Mouse (Mus musculus): Measurements from ENCODE around the gene Csrp1.
A peak's percentile ranks its signal among the peaks of the same experiment; 100 is the strongest.

Gene Csrp1

DNA sequence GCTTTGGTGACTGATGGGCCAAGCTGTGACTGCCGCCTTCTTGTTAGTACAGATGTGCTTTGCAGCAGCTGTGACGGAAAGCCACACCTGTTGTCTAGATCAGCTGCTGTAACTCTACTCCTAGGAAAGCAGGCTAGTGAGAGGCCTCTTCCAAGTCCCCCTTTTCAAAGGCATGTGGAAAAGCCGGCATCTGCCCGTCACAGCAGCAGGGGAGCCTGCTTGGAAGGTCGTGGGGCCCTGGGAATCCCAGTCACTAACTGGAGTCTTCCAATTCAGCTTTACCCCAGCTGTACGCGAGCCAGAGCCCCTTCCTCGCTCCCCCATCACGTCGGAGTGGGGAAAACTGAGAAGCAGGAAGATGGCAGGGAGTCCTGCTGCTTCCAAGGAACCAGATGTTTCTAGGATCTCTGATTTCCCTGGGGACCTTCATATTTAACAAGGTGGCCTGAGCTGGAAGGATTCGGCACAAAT, 21.4 kb upstream of the Csrp1 start:
- no peak for DNase-seq

DNA sequence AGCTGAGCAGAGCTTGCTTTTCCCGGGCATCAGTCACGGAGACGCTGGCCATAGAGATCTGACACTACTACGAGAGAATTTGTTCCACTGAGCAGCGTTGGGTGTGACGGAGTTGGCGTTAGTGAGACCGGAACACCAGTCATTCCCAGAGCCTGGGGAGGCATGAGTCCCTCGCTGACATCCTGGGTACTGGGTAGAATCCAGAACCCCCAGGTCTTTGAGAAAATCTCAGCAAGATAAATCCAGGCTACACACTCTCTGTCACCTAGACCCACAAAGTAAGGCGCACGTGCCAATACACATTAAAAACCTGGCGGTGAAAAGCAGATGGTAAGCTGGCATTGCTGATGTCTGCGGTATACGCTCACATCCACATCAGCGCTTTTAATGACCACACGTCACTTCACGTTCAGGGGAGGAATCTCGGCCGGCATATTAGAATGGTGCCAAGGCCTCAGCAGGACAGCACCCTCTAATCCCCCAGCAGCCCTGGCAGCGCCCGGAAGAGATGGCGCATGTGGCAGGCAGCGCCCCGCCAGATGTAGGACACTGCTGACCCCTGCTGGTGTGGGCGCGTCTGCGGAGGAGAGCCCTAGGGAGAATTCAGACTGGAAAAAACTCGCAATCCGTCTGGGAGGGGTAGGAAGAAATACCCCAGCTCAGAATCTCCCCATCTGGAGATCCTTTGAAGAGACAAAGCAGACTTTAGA, 20.7 kb upstream of the Csrp1 start:
- peak; percentile 88 for DNase-seq

DNA sequence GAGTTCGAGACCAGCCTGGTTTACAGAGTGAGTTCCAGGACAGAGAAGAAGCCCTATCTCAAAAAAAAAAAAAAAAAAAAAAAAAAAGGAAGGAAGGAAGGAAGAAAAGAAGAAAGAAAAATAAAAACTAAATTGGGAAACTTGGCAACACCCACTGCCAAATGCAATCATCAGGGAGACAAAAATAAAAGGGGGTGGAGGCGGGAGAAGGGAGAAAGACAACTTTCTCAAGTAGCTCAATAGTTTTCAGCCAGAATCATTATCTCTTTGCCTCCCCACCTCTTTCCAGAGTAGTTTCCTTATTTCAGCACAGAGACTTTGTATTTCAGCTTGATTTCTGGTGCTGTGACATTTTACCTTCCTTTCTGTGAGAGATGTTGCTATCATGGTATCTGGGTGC, 20.0 kb upstream of the Csrp1 start:
- no peak for DNase-seq

DNA sequence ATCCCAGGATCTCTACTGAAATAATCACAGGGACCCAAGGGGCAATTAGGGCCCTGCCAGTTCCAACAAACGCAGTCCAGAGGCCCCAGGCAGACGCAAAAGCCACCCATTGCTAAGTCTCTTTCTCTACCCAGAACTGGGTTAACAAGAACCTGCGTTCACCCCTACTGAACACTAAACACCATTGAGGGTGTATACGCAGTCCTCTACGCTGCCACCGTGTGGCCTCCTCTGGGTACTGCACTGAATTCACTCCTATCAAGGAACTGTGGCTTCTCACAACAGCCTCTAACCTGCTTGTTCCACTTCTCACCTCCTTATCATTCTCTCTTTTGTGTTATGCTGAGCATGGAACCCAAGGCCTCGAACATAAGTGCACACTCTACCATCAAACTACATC, 19.3 kb upstream of the Csrp1 start:
- peak; percentile 88 for DNase-seq

DNA sequence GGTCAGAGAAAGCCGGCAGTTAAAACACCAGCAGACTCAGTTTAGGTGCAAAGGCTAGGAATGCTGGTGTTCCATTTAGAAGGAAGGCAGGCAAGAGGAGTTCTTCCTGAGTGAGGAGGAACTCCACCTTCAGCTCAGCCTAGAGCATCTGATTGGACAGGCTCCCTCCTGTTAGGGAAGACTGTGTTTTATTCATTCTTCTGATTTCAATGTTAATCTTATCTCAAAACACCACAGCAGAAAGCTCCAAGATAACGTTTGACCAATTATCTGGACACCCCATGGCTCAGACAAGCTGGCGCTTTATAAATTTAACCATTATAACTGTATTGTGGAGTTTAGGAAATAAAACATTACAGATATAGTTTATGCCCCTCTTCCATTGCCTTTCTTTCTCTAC, 18.5 kb upstream of the Csrp1 start:
- no peak for DNase-seq

DNA sequence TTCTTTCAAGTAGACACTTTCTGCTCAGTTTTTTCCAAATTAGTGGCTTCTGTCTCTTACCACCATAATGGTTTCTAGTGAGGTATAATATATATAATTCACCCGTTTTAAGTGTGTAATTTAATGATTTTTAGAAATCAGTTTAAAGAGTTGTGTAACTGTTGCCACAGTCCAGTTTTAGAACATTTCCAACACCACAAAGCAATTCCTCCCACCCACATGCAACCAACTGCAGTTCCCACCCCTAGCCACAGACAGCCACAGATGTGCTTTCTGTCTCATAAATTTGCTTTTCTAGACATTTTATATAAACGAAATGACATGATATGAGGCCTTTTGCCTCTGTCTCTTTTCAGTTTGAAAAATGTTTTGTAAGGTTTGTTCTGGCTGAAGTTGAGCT, 17.1 kb upstream of the Csrp1 start:
- no peak for DNase-seq

DNA sequence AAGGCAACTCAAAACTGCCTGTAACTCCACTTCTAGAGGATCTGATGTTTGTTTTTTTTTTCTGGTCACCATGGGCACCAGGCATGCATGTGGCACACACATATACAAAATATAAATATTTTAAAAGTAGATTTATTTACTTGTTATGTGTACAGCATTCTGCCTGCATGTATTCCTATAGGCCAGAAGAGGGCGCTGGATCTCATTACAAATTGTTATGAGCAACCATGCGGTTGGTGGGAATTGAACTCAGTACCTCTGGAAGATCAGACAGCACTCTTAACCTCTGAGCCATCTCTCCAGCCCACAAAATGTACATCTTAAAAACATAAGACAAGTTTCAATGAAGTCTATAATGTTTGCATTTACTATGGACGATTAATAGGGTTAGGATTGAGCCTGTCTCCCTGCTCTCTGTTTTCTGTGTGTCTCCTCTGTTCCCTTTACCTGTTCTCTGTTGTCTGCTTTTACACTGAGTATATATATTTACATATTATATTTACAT, 15.5 kb upstream of the Csrp1 start:
- no peak for DNase-seq

DNA sequence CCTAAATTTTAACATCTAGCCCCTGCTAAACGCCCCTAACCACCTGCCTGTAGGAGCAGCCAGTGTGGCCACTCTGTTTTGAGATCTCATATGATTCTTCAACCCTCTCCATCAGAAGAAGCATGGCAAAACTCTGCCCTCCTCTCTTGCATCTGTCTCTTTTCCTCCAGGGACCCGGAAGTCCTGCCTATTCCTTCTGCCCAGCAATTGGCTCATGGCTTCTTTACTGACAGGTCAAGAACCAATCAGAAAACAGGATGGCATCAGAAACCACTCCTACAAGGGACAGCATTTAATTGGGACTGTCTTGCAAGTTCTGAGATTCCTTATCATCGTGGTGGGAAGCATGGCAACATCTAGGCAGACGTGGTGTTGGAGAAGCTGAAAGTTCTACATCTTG, 11.5 kb upstream of the Csrp1 start:
- no peak for DNase-seq

DNA sequence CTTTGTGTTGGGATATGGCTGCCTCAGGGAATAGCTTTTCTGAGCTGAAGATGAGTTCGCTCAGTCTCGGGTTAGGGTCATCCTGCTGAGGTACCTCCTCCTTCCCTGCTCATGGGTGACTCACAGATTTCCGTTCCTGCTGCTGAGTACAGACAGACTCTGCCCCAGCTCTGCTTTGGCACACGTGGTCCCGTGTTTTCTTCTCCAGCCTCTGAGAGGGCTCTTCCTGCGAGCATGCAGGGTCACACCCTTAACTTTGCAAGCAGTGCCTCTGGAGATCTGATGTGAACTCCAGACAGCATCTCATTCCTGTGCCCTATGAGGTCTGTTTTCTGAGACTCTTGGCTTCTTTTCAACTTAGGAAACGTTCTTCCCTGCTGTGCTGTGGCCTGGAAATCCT, 8.7 kb upstream of the Csrp1 start:
- no peak for DNase-seq

DNA sequence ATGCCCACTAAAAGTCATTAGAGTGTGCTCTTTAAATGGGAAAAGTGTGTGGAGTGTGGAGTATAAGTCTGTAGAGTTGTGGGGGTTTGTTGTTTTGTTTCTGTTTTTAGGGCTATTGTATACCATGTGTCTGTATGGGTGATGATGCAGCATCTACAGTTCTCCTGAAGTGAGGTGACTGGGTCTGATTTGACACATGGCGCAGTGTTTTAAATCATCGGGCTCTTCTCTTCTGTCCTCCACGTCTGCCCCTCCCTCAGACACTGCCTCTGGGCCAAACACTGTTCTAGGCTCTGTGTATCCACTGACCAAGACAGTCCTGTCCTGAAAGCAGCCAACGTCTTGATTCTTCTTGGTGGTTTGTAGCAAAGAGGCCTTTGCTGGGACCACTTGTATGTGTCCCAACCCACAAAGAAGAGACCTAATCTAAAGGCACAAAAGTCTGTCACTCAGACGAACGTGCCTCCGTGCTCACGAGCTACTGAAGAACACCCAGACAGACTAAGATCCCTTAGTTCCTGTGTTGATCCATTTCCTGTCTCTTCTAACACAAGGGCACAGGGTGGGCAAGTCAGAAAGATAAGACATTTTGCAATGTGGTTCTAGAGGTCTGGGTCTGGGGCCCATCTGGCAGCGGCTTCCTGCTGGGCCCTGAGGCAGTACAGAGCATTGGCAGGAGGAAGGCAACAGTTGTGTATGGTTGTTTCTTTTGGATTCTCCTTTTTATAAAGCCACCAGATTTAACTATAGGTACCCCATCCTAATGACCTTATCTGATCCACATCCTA, 5.6 kb upstream of the Csrp1 start:
- DNase-seq: no peak

DNA sequence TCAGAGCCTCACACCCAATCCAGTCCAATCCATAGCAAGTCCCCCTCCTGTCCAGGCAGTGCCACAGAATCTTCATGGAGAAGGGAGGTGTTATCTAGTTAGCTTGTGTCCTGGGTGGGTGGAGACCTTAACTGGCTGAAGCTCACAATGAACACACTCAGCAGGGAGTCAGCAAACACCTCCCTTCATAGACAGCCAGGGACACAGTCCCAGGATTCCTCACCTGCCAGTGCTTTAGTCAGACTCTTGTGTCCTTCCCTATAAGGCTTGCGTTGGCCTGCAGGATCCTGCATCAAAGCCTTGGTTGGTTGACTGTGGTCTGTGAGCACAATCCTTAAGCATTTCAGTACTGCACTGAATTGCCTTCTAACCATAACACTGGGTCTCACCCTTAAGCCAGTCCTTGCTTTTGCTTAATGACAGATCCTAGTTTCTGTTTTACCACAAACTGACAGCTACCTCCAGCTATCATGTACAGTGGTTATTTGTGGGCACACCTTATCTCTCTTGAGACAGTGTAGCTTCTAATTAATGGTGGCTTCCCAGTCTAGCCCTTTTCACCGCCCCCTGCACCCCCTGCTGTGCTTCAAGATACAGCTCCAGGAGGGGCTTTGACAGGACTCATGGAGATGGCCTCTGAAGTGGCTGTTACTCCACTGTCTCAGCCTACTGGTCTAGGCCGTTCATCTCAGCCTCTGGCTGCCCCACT, 4.8 kb upstream of the Csrp1 start:
- DNase-seq: no peak

DNA sequence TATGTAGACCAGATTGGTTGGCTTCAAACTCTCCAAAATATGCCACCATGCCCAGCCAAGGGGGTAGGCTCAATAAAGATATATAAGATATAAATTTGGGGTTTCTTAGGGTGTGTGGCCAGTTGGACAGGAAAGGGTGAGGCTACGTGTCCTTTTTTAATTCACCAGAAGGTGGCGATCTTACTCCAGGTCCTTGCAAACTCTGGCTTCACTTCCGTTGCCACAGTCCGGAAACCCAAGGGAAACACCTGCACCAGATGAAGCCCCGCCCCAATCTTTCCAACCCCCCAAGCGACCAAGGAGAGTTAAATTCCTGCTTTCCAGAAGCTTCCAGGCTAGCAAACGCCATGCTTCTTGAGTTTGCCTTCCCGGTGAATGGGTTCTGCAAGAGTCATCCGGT, 375 bp upstream of the Csrp1 start:
- DNase-seq: peak; percentile 84

DNA sequence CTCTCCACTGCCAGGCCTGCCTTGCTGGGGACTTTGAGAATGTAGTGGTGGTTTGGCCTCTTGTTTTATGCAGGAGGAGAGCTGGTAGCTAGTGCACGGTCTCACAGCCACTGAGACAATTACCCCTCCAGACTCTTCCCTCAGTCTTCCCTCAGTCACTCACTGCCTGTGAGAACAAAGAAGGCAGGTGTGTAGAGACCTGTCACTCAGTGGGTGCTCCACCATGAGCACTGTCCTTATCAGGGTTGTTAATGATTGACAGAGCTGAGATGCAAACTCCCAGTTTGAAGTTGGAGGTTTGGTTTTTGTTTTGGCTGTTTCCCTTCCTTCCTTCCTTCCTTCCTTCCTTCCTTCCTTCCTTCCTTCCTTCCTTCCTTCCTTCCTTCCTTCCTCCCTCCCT, 3.2 kb downstream of the Csrp1 start:
- no peak for DNase-seq

DNA sequence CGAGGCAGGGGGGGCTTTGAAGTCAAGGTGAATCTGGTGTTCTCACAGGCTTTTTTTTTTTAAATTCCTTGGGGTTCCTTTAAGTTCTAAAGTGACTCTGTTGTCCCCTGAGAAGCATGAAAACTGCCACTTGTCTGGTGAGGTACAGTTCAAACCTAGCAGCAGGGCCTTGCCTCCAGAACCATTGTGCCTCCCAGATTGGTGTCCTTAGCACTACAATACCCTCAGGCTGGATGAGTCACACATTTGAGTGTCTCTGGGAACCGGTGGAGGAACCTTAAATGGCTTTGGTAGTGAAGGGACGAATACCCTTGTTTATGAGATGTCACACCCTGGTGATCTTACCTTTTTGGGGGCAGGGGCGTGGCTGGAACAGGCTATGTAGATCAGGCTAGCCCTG, 4.3 kb downstream of the Csrp1 start:
- DNase-seq: no peak

DNA sequence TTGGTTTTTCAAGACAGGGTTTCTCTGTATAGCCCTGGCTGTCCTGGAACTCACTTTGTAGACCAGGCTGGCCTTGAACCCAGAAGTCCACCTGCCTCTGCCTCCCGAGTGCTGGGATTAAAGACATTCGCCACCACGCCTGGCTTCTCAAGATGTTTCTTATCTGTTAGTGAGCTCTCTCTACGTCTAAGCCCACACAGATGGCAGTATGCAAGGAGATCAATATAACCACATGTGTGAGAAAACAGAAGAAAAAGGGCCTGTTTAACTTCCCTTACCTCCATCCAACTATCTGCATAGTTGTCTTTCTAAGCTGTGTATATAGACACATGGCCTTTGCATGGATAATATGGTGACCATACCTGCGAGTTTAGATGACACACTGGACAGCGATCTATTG, 5.5 kb downstream of the Csrp1 start:
- DNase-seq: no peak

DNA sequence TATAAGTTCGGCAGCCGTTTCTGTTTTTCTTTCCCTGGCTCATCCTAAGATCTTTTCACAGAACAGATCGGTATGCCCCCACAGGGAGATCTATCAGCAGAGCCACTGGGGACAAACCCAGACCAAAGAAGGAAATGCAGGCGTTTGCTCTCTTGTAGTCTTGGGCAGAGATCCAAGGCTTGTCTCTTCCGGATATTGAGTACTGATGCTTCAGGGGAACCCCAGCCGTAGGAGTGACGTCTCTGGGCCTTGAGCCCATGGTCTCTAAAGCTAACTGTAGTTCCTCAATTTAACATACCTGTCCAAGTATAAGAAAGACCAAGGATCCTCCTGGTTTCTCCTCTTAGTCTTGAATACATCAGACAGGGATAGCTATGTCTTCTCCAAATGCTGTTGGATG, 6.1 kb downstream of the Csrp1 start:
- DNase-seq: peak; percentile 57

DNA sequence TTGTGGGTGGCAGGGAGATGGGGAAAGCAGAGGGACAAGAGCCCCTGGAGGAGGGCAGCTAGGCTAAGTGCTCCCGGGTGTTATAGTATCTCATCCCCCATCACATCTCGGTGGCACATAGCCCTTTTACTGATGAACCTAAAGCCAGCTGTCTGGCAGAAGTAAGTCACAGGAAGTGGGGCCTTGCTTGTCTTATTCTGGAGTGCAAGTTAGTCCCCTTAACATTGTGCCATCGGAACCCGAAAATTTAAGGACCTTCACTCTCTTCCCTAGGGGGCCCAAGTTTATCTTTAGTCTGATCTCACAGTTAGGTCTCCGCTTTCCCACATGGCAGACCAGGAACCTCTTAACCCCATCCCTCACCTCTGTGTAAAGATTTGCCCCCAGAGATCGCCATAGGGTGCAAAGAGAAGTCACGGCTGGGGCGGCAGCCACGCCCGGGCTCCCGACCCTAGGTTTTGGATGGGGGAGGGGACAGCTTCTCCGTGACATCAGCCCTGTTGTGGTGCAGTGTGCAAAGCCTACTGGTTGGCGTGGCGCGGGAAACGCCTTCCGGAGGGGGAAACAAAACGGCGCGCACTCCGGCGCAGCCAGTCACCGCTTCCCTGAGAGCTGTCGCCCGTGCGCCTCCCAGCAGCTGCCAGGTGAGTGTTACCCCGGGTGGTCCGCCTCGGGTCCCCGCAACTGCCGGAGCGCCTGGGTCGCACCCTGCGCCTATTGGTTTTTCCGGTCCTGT, 8.9 kb downstream of the Csrp1 start:
- peak; percentile 92 for DNase-seq

DNA sequence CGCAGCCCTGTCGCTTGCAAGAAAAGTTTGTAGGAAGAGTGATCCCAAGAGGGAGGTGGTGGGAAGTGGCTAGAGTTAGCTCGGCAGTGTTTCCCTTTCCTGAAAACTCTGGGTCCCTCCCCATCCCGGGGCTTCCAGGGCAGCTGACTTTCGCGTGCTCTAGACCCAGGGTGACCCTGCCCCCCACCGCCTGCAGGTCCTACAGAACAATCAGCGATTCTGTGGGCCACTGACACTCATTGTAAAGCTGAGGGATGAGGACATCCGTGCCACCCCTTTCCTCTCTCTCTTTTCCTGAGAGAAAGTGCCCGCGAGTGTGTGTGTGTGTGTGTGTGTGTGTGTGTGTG, 9.5 kb downstream of the Csrp1 start:
- no peak for DNase-seq

DNA sequence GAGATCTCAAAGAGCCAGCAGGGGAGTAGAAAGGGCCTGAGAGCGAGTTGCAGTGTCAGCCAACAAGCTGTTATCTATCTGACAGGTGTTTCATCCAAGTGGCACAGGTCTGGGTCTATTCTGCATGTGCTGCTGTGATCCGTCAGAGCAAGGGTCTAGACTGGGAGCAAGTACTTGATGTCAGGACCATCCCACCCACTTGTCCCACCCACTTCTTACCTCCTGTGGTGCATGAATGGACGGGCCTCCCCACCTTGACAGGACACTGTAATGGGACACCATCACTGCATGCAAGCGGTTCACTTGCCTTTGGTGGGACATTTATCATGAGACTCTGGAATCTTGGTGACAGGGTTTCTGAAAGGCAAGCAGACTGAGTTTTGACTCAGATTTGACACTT, 10.0 kb downstream of the Csrp1 start:
- DNase-seq: no peak

DNA sequence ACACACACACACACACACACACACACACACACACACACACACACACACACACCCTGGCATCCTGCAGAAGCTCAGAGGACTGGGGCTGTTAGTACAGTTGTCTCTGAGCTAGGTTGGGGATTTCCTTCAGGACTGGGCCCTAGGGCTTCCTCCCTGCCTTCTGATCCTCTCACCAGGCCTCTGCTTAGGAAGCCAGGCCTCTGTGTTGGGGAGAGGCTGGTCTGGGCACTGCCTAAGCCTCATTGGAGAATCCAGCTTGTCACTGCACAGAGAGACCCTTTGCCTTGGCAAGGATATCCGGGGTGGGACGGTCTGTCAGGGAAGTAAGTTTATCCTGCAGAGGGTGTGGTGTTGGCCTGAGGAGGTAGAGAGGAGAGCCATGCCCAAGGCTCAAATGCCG, 10.4 kb downstream of the Csrp1 start:
- DNase-seq: peak; percentile 46

DNA sequence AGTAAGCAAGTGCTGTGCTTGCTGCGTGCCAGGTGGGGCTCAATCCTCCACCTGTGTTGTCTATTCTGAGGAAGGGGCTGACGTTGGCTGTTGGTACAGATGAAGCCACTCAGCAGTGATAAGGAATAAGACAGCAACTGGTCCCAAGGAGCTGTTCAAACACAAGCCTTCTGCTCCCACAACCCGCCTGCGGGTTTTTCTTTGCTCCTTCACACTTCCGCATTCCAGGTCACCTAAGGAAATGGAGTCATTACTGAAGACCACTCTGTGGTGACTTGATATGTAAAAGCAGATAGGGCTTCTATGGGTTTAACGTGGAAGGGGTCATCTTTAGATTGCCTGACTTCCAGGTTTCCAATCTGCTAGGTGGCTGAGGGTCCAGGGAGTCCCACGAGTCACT, 11.5 kb downstream of the Csrp1 start:
- no peak for DNase-seq

DNA sequence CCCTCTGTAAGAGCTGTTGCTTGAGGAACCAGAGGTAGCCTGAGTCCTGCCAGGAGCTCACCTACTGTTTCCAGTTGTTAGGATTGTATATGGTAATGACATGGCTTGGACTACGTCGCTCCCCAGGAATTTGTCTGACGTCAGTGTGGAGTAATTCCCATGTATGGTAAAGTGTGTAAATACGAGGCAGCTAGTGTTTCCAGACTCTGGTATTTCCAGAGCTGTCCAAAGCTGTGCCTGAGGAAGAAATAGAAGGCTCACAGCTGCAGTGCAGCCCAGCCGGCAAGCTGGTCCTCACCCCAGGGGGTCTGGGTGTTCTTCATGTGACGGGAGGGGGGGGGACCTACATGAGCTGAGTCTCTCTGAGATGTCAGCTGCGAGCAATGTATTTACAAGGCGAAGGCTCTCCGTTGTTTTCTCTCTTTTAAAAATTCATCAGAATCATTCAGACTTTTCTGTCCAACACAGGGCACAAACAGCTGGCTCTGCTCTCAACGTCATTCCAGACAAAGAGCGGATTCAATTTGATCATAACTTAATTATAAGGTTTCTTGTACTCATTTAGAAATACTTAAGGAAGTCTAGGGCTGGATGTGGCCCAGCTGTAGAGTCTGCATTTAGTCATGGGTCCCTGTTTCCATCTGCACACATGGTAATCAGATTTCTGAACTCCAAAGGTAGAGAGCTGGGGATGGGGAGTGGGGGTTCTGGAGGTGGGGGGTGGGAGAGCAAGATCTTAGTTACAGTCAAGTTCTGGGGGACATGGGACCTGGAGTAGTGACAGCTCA, 12.2 kb downstream of the Csrp1 start:
- DNase-seq: peak; percentile 57
